Mouse (Mus musculus) small intestine, adult 2 months (tissue): Measurements from ENCODE around the gene Ranbp3. TPM values are rescaled to one million over a fixed set of nuclear protein-coding genes. Genes with fewer than 3 reads are reported as not detected.
"Not testable (repeated sequence)": the region's sequence is repeated elsewhere in the genome, so short reads cannot be mapped to it uniquely, and the experiment has no call there.

ENCODE experiments used
- H3K27ac ChIP-seq: fragments of 200-500 bp; 2 replicates; pipeline ENCODE4 v1.5.1; 2012; ENCODE audit warnings: low read depth, low read length, control low read depth, inconsistent platforms; ENCODE audit not compliant: insufficient read depth
- H3K27me3 ChIP-seq: fragments of 200-500 bp; 2 replicates; pipeline ENCODE4 v1.6.1; 2012; ENCODE audit warnings: mild to moderate bottlenecking, moderate library complexity, low read length, inconsistent platforms; ENCODE audit not compliant: control insufficient read depth, insufficient read depth
- H3K36me3 ChIP-seq: fragments of 200-500 bp; 2 replicates; pipeline ENCODE4 v1.6.1; 2012; ENCODE audit warnings: mild to moderate bottlenecking, low read length, control low read depth, inconsistent platforms; ENCODE audit not compliant: control insufficient read depth, insufficient read depth
- H3K4me1 ChIP-seq: fragments of 200-500 bp; 2 replicates; pipeline ENCODE4 v1.6.1; 2012; ENCODE audit warnings: low read length, inconsistent platforms, mixed read lengths; ENCODE audit not compliant: control insufficient read depth, insufficient read depth, insufficient read length
- H3K4me3 ChIP-seq: fragments of 200-500 bp; 2 replicates; pipeline ENCODE4 v1.5.1; 2012; ENCODE audit warnings: low read depth, mild to moderate bottlenecking, control low read depth, inconsistent platforms, low read length, moderate library complexity
- CTCF ChIP-seq: fragments of 200-500 bp; IDR thresholded peaks from 2 replicates; pipeline ENCODE4 v1.5.1; 2012; ENCODE audit warnings: low read depth, mild to moderate bottlenecking, control low read depth, inconsistent platforms, low read length, moderate library complexity, mixed read lengths; ENCODE audit not compliant: insufficient replicate concordance, insufficient read length; ENCODE audit errors: extremely low read depth
- POLR2A ChIP-seq: fragments of 200-500 bp; IDR thresholded peaks from 2 replicates; pipeline ENCODE4 v1.6.1; 2012; ENCODE audit warnings: low read depth, mild to moderate bottlenecking, control low read depth, inconsistent platforms, low read length, moderate library complexity
- WGBS: fragments of 180-500 bp; shearing (Covaris S2); methylation state at CpG from one replicate; pipeline ENCODE4 v1.1.7; 2018; 5-methylcytosine and 5-hydroxymethylcytosine counted together
- polyA plus RNA-seq: library from polyadenylated mRNA; depleted of rRNA; stranded (reverse); fragments of >200 nt; gene quantifications from 2 replicates; pipeline ENCODE4 v1.2.3, GENCODE M21; 2012; rRNA removed

The Ranbp3 gene
- polyA plus RNA-seq, result 37.2 and 65.1 TPM in 2 replicates

DNA sequence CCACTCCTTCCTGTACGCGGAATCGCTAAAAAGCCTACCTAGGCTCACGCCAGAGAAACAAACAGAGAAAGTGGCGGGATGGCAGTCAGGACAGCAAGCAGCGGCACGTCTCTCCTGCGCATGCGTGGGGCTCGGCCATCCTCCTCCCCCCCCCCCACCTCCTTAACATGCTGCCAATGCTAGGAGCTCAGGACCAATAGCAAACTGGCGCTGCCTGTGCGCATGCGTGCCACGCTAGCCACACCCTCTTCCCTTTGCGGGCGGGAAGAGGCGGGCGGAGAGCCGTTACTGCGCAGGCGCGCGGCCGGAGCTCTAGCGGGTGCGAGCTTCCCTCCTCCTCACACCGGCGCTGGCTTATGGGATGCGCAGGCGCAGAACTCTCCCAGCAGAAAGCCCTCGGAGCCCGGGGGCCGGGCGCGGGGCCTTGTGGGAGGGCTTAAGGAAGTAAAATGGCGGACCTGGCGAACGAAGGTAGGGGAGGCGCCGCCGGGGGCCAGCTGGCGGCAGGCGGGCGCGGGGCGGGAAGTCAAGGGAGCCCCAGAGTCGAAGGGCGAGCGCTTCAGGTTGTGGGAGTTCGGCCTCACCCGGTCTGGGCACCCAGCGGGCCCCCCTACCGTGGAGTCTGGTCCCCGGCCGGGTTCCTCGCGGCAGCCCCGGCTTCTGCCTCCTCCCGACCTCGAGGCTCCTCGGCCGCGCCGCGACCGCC, at the start of gene Ranbp3:
Gene Ranbp3, plus strand, starts transcription at position 354 of the 706 bp plus-strand sequence.
- Histone ChIP-seq H3K4me3 (peak within 1 kb of the TSS; percentile 81), H3K4me1 (no peaks in the 10 kb centered on the region), H3K27me3 (no peaks in the 10 kb centered on the region), H3K27ac (peak within 1 kb of the TSS; percentile 90), H3K36me3 (peaks cover 2% of the 10 kb centered on the region)
- under 1% methylated on average over 60 of the region's 66 CpGs for WGBS
- TF ChIP-seq CTCF, result no peak
- peak; percentile 76 for TF ChIP-seq POLR2A

DNA sequence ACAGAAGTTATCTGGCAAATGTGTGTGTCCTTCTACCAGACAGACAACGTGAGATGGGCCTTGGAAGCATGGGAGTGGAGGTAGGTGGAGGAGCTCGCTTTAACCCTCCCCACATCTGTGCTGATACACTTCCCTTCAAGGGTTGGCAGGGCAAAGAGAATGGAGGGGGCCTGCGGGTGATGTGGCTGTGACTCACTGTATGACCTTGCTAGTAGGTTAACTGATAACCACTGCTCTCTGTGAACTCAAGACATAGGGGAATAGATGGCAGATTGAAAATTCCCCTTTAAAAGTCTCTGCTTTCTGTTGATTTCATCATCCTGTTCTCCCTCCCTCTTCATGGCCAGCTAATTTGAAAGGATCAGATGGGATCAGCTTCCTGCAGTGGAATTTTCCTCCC, 47.6 kb upstream of the Ranbp3 start:
- Histone ChIP-seq H3K27me3 (no peaks in the 10 kb centered on the region), H3K4me1 (peaks cover 10% of the 10 kb centered on the region; the same call in 1 of the 2 replicates), H3K4me3 (no peak overlapping the region), H3K36me3 (peaks cover 11% of the 10 kb centered on the region), H3K27ac (no peak overlapping the region)
- WGBS, result 36% methylated on average over 3 of the region's 3 CpGs
- TF ChIP-seq POLR2A, result no peak
- TF ChIP-seq CTCF, result no peak

DNA sequence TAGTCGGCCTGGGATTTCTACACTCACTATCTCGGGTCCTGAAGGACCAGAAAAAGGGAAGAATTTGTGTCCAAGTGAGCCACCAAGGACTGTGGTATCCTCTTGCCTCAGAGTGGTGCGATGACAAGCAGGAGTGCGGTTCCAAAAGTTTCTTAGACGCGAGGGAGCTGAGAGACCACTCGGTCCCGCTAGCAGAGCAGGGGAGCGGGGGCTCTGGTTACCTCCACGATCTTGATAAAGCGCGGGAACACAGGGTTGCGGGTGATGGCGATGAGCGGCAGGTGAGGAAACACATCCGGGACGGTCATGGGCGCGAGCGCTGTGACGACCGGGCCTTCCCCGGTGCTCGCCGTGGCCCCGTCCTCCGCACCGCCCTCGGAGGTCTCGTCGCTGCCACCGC, 46.8 kb upstream of the Ranbp3 start:
- Histone ChIP-seq H3K27me3 (no peaks in the 10 kb centered on the region), H3K4me1 (peaks cover 10% of the 10 kb centered on the region; the same call in 1 of the 2 replicates), H3K27ac (no peak overlapping the region), H3K4me3 (peak overlapping the region; percentile 87), H3K36me3 (peaks cover 7% of the 10 kb centered on the region)
- no peak for TF ChIP-seq CTCF
- under 1% methylated on average over 32 of the region's 32 CpGs for WGBS

DNA sequence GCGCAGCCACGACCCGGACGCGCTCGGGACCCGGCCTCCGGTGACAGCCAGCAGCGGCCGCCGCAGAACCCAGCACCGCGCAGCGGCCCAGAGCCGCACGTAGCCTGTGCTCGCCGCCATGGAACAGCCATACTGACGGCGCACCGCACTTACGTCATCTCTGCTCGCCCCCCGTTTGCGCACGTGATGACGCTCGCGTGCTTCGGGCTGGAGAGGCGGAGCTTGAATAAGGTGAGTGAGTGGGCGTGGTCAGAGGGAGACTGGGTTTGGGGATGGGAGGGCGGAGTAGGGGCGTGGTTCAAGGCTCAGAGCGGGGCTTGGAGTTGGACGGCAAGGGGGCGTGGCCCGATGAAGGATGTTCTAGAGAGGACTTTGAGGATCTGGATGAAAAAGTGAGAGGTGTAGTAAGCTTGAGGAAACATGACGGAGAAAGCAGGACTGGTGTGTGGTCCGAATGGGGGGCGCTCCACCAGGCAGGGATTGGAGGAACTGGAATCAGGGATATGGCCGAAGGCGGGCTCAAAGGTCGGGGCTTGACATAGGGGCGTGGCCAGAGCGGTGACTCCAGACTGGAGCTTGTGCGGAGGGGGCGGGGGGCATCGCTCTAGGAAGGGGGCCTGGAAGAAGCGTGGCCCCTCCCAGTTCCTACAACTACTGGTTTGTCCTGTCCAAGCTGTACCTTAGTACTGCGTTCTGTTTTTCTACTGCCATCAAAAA, 46.2 kb upstream of the Ranbp3 start, which contains the start of gene Lonp1:
Gene Lonp1, minus strand, starts transcription at position 134 of the 717 bp plus-strand sequence.
- Histone ChIP-seq H3K4me3 (peak within 1 kb of the TSS; percentile 87), H3K27ac (peak within 1 kb of the TSS; percentile 60)
- WGBS, result under 1% methylated on average over 51 of the region's 51 CpGs

DNA sequence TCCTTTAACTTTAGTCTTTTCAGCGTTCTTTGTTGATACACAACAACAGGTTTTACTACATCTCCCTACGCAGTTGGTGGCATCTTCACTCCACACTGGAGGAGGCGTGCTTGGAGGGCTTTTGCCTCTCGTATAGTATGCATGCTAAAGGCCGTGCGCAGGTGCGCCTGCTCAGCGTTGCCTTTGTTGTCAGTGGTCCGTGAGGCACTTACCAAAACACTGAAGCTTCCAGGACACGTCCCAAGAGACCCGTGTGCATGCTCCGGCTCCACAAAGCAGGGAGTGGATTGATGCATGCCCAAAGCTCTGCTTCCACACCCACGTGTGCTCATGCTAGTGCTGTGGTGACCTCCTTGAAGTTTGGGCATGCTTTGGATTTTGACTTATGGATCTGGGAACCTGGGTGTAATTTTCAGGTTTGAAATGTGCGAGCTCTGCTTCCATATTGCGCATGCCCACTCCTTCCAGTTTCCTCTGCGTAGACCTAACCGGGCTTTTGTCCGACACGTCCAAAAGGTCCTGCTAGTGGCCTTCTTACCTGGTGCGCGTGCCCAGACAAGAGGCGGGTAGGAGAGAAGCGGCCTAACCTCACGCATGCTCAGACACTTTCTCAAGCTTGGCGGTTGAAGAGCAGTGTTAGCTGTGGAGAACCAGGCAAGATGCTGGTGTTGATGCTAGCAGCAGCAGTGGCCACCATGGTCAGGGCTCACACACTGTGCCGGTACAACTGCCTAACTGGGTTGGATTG, 45.4 kb upstream of the Ranbp3 start, which contains the start of gene Catsperd:
Gene Catsperd, plus strand, starts transcription at position 614 of the 748 bp plus-strand sequence.
- Histone ChIP-seq H3K36me3 (no peaks in the 10 kb centered on the region), H3K4me3 (peak within 1 kb of the TSS; percentile 87), H3K4me1 (peaks cover 10% of the 10 kb centered on the region; the same call in 1 of the 2 replicates), H3K27me3 (no peaks in the 10 kb centered on the region), H3K27ac (peak within 1 kb of the TSS; percentile 60)
- 7% methylated on average over 26 of the region's 26 CpGs for WGBS
- TF ChIP-seq POLR2A (no peak), CTCF (no peak)

More for the DNA sequence above, 46.2 kb upstream of the Ranbp3 start, which contains the start of gene Lonp1:
- peaks cover 10% of the 10 kb centered on the region; the same call in 1 of the 2 replicates for H3K4me1 ChIP-seq
- H3K27me3 ChIP-seq, result no peaks in the 10 kb centered on the region
- TF ChIP-seq POLR2A, result peak; percentile 36; the same call in 1 of the 2 replicates
- TF ChIP-seq CTCF, result no peak
- peaks cover 4% of the 10 kb centered on the region for H3K36me3 ChIP-seq

DNA sequence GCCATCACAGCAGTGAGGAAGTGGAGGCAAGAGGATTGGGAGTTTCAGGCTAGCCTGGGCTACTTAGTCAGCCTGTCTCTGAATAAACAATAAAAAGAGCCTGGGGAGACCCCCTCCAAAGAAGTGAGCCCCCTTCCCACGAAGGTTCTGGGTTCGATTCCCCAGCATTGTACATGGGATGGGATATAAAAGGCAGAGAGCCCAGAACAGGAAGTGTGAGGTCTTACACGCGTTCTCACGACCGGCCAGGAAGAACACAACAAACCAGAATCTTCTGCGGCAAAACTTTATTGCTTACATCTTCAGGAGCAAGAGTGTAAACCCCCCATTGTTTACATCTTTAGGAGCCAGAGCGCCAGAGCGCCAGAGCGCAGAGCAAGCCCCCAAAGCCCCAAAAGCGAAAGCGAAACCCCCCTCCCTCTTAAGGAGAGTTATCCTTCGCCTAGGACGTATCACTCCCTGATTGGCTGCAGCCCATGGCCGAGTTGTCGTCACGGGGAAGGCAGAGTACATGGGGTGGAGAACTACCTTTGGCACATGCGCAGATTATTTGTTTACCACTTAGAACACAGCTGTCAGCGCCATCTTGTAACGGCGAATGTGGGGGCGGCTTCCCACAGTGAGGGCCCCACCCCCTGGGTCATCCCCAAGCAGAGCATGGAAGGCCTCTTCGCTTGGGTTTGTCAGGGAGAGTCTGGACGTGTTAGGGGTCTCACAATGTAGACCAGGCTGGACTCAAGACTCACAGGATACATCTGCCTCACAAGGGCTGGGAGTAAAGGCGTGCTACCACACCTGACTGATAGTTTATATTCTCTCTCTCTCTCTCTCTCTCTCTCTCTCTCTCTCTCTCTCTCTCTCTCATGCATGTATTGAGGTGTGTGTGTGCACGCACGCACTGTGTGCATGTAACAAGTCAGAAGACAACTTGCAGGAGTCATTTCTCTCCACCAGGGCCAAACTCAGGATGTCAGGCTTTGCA, 43.0 kb upstream of the Ranbp3 start:
- Histone ChIP-seq H3K4me1 (peaks cover 10% of the 10 kb centered on the region; the same call in 1 of the 2 replicates), H3K27ac (0 out of 2 replicates have a peak overlapping the region, but pooled peaks have one; percentile 14), H3K4me3 (peak overlapping the region; percentile 27)
- not testable (repeated sequence) for H3K36me3 ChIP-seq, H3K27me3 ChIP-seq
- WGBS, result 77% methylated on average over 27 of the region's 27 CpGs
